8 mouse cellular contexts compared by ENCODE assay signal in genomic region chr1:89070871-89071361, GRCm38 (mm10). TPM values are rescaled to one million over a fixed set of nuclear protein-coding genes. Genes with fewer than 3 reads are reported as not detected.
DNase-seq lines count a peak whose midpoint lies in the region; ATAC-seq and TF ChIP-seq lines count a peak whose summit lies in the region.

No protein-coding gene starts in this region.

- peak overlapping the region; percentile 89 for H3K4me3 ChIP-seq in heart, embryonic 12.5 days
- peak overlapping the region; percentile 96 for H3K4me3 ChIP-seq in kidney, postnatal 0 days (replicated peaks; ENCODE audit: low read depth, low read length)
- peak overlapping the region; percentile 66 for H3K4me3 ChIP-seq in liver, postnatal 0 days (ENCODE audit: low read depth, low read length)

- H3K27me3 ChIP-seq in heart, embryonic 12.5 days (replicated peaks): no peaks in the 10 kb centered on the region
- no peaks in the 10 kb centered on the region for H3K27me3 ChIP-seq in kidney, postnatal 0 days (ENCODE audit: insufficient read depth, low read length)
- peaks cover 13% of the 10 kb centered on the region; the same call in 1 of the 2 replicates for H3K27me3 ChIP-seq in liver, postnatal 0 days (ENCODE audit: insufficient read depth, low read length)

- under 1% methylated on average over 28 of the region's 28 CpGs for WGBS in heart, embryonic 12.5 days
- WGBS in kidney, postnatal 0 days: under 1% methylated on average over 28 of the region's 28 CpGs
- WGBS in liver, postnatal 0 days (ENCODE audit: insufficient replicate concordance): 4% methylated on average over 28 of the region's 28 CpGs

- no peak for TF ChIP-seq EP300 in liver, postnatal 0 days (IDR thresholded peaks at IDR 0.05; ENCODE audit: low read depth)

- peak; percentile 22 to 59 for DNase-seq in urinary bladder, adult 18-20 months (ENCODE audit: low spot score in 2 of 2)
- DNase-seq in urinary bladder, postnatal 10 days (ENCODE audit: low spot score): no peak
- peak; percentile 73 for DNase-seq in kidney, postnatal 0 days (ENCODE audit: low spot score)
- peak; percentile 27 for DNase-seq in liver, postnatal 0 days
- DNase-seq in right cerebral cortex, postnatal 25 days: peak; percentile 58
- no peak for DNase-seq in spleen, postnatal 14 days (ENCODE audit: low spot score in 2 of 2)

- peak overlapping the region; percentile 72 for H3K4me2 ChIP-seq in heart, embryonic 12.5 days
- peak overlapping the region; percentile 85 for H3K4me2 ChIP-seq in kidney, postnatal 0 days (ENCODE audit: low read length)
- H3K4me2 ChIP-seq in liver, postnatal 0 days (ENCODE audit: low read depth, low read length): peak overlapping the region; percentile 89

- H3K36me3 ChIP-seq in heart, embryonic 12.5 days: no peaks in the 10 kb centered on the region
- no peaks in the 10 kb centered on the region for H3K36me3 ChIP-seq in kidney, postnatal 0 days (ENCODE audit: insufficient read depth, low read length)
- H3K36me3 ChIP-seq in liver, postnatal 0 days (replicated peaks; ENCODE audit: insufficient read depth, low read length): no peaks in the 10 kb centered on the region

- peak overlapping the region; percentile 78 for H3K27ac ChIP-seq in heart, embryonic 12.5 days (ENCODE audit: poor library complexity, severe bottlenecking)
- peak overlapping the region; percentile 81 for H3K27ac ChIP-seq in kidney, postnatal 0 days
- no peak overlapping the region for H3K27ac ChIP-seq in liver, postnatal 0 days (ENCODE audit: low read depth)

- no peaks in the 10 kb centered on the region for H3K9me3 ChIP-seq in heart, embryonic 12.5 days (replicated peaks)
- no peaks in the 10 kb centered on the region for H3K9me3 ChIP-seq in kidney, postnatal 0 days (replicated peaks; ENCODE audit: low read length)
- no peaks in the 10 kb centered on the region for H3K9me3 ChIP-seq in liver, postnatal 0 days (ENCODE audit: low read length)

- H3K9ac ChIP-seq in heart, embryonic 12.5 days: peak overlapping the region; percentile 92
- H3K9ac ChIP-seq in kidney, postnatal 0 days (ENCODE audit: low read depth, low read length): peak overlapping the region; percentile 87
- peak overlapping the region; percentile 63 for H3K9ac ChIP-seq in liver, postnatal 0 days (replicated peaks)

- TF ChIP-seq CTCF in kidney, postnatal 0 days (IDR thresholded peaks at IDR 0.05; ENCODE audit: low read depth): no peak
- no peak for TF ChIP-seq CTCF in liver, postnatal 0 days (IDR thresholded peaks at IDR 0.05; ENCODE audit: low read depth)

- ATAC-seq in common myeloid progenitor, adult 5-6 weeks (replicated peaks; ENCODE audit: low read depth, poor library complexity, severe bottlenecking): peak; percentile 3; the same call in 1 of the 2 replicates
- ATAC-seq in heart, embryonic 12.5 days (ENCODE audit: insufficient number of reproducible peaks, low FRiP score): no peak
- ATAC-seq in kidney, postnatal 0 days (replicated peaks; ENCODE audit: low FRiP score, low read depth): no peak
- no peak for ATAC-seq in liver, postnatal 0 days

- H3K4me1 ChIP-seq in heart, embryonic 12.5 days (replicated peaks): peaks cover 55% of the 10 kb centered on the region
- peaks cover 18% of the 10 kb centered on the region; the same call in 1 of the 2 replicates for H3K4me1 ChIP-seq in kidney, postnatal 0 days (replicated peaks; ENCODE audit: insufficient read depth, low read length)
- peaks cover 7% of the 10 kb centered on the region for H3K4me1 ChIP-seq in liver, postnatal 0 days (ENCODE audit: insufficient read depth)

RNA-seq across cellular contexts. Expression of gene Sh3bp4, which starts 0.7 kb away (rescaled TPM):
- 0.18 and 0.19 TPM in 2 replicates for total RNA-seq in common myeloid progenitor, adult 5-6 weeks (2017)
- polyA plus RNA-seq in heart, embryonic 12.5 days (2016; fragmentation: Nextera tagmentation; extraction: Ambion mirVana): 25.8 and 28.1 TPM in 2 replicates
- polyA plus RNA-seq in kidney, postnatal 0 days (2015; fragmentation: Nextera tagmentation; extraction: Ambion mirVana): 22.7 and 24.9 TPM in 2 replicates
- polyA plus RNA-seq in liver, postnatal 0 days (2015; fragmentation: Nextera tagmentation; extraction: Ambion mirVana): 0.60 and 0.70 TPM in 2 replicates

Comparison
In these comparisons a context has a peak if more than half of its experiments do, and no peak if none do; other contexts are left out.
1. DNase-seq: peak in urinary bladder, adult 18-20 months (2 of 2), kidney, postnatal 0 days (single experiment), liver, postnatal 0 days (single experiment) and right cerebral cortex, postnatal 25 days (single experiment); none in urinary bladder, postnatal 10 days (single experiment) and spleen, postnatal 14 days (0 of 2).
2. RNA of gene Sh3bp4, which starts 0.7 kb away (polyA plus RNA-seq): 25.8 to 28.1 TPM in heart, embryonic 12.5 days and 22.7 to 24.9 TPM in kidney, postnatal 0 days; 0.60 to 0.70 TPM in liver, postnatal 0 days; every median in the first group is over 10 times any median in the second.
3. Peak in every context shown above with its lines, with median percentiles within 50 percentile points of each other: H3K4me2 ChIP-seq, H3K4me3 ChIP-seq and H3K9ac ChIP-seq.